Mouse (Mus musculus): ENCODE results near the gene Bhlhe40.

DNA sequence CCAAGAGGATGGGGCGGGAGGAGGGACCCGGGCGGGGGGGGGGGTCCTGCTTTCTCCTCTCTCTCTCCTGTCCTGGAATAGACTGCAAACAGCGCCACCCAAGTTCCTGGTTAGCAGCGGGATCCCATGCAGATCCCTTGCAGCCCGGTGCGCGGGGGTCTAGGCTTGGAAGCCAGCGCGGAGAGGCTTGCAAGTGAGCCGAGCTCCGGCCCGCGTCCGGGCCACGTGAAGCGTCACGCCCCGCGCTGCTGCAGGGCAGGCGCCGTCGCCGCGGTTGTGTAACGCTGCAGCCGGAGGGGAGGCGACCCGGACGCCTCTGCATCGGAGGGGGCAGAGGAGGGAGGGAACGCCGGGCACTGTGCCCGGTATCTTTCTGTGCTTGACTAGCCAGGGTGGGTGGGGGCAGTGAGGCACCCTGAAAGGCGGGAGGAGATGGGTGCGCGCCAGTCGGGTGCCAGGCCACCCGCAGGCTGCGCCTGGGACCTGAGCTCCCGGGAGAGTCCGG, 1.2 kb upstream of the Bhlhe40 start:
- TF ChIP-seq TAL1 (IDR thresholded peaks at IDR 0.05; ENCODE audit: low read length) = no peak
- TF ChIP-seq GATA1 (IDR thresholded peaks at IDR 0.05; ENCODE audit: low read depth, low read length) = no peak
- no peak for TF ChIP-seq TCF12 (IDR thresholded peaks at IDR 0.05; ENCODE audit: low read depth, low read length)
- TF ChIP-seq POLR2AphosphoS5 (IDR thresholded peaks at IDR 0.05; ENCODE audit: borderline replicate concordance, low read depth, low read length) = no peak
- TF ChIP-seq ZC3H11A (IDR thresholded peaks at IDR 0.05; ENCODE audit: low read depth, low read length) = no peak
- TF ChIP-seq EP300 (IDR thresholded peaks at IDR 0.05; ENCODE audit: low read depth in 1 of 2, low read length in 2 of 2) = peak in 1 of 2 experiments; percentile 26; a peak in 1 of 4 replicates
